Mouse (Mus musculus): ENCODE measurements around the gene Tmem175. TPM values are rescaled to one million over a fixed set of nuclear protein-coding genes. Genes with fewer than 3 reads are reported as not detected.

Tmem175 gene
- polyA plus RNA-seq, 1 experiment from 2014 or later, result 28.0 TPM

- no peak for DNase-seq (ENCODE audit: low spot score)
- ATAC-seq (replicated peaks; ENCODE audit: low FRiP score, low TSS enrichment, low read depth), result no peak
- Histone ChIP-seq H3K27ac (ENCODE audit: low read depth) (no peak overlapping the region), H3K4me3 (ENCODE audit: low read depth, low read length) (no peak overlapping the region), H3K4me2 (ENCODE audit: low read length) (no peak overlapping the region), H3K9ac (ENCODE audit: low read length) (no peak overlapping the region; the same call in 1 of the 2 replicates), H3K4me1 (replicated peaks; ENCODE audit: control insufficient read depth, insufficient read depth, low read length) (no peaks in the 10 kb centered on the region), H3K9me3 (ENCODE audit: control insufficient read depth, low read length) (no peaks in the 10 kb centered on the region), H3K36me3 (ENCODE audit: control insufficient read depth, insufficient read depth, low read length) (peaks cover 78% of the 10 kb centered on the region), H3K27me3 (replicated peaks; ENCODE audit: control insufficient read depth, insufficient read depth, low read length) (no peaks in the 10 kb centered on the region)
- WGBS, result 92% methylated on average over 7 of the region's 7 CpGs
Measured at GRCm38 (mm10) chr5:108650341-108650740, 20.8 kb downstream of the Tmem175 start.

- Histone ChIP-seq H3K36me3 (ENCODE audit: control insufficient read depth, insufficient read depth, low read length) (peaks cover 76% of the 10 kb centered on the region), H3K4me1 (replicated peaks; ENCODE audit: control insufficient read depth, insufficient read depth, low read length) (no peaks in the 10 kb centered on the region), H3K9me3 (ENCODE audit: control insufficient read depth, low read length) (no peaks in the 10 kb centered on the region), H3K4me2 (ENCODE audit: low read length) (no peak overlapping the region), H3K9ac (ENCODE audit: low read length) (no peak overlapping the region), H3K4me3 (ENCODE audit: low read depth, low read length) (no peak overlapping the region), H3K27ac (ENCODE audit: low read depth) (no peak overlapping the region), H3K27me3 (replicated peaks; ENCODE audit: control insufficient read depth, insufficient read depth, low read length) (no peaks in the 10 kb centered on the region)
- no peak; the same call in 1 of the 2 replicates for ATAC-seq (replicated peaks; ENCODE audit: low FRiP score, low TSS enrichment, low read depth)
- 80% methylated on average over 5 of the region's 5 CpGs for WGBS
- DNase-seq (ENCODE audit: low spot score), result no peak
Measured at GRCm38 (mm10) chr5:108651136-108651720, 21.7 kb downstream of the Tmem175 start.

GRCm38 (mm10) chr5:108651823-108652222, 22.3 kb downstream of the Tmem175 start:
- WGBS, result 59% methylated on average over 1 of the region's 1 CpGs
- ATAC-seq (replicated peaks; ENCODE audit: low FRiP score, low TSS enrichment, low read depth), result peak; percentile 49; the same call in 1 of the 2 replicates
- no peak overlapping the region for H3K9ac ChIP-seq (ENCODE audit: low read length)
- no peaks in the 10 kb centered on the region for H3K4me1 ChIP-seq (replicated peaks; ENCODE audit: control insufficient read depth, insufficient read depth, low read length)
- H3K4me3 ChIP-seq (ENCODE audit: low read depth, low read length), result no peak overlapping the region
- H3K4me2 ChIP-seq (ENCODE audit: low read length), result no peak overlapping the region
- peaks cover 74% of the 10 kb centered on the region for H3K36me3 ChIP-seq (ENCODE audit: control insufficient read depth, insufficient read depth, low read length)
- H3K27me3 ChIP-seq (replicated peaks; ENCODE audit: control insufficient read depth, insufficient read depth, low read length), result no peaks in the 10 kb centered on the region
- no peak for DNase-seq (ENCODE audit: low spot score)
- H3K9me3 ChIP-seq (ENCODE audit: control insufficient read depth, low read length), result no peaks in the 10 kb centered on the region
- H3K27ac ChIP-seq (ENCODE audit: low read depth), result no peak overlapping the region

GRCm38 (mm10) chr5:108653341-108653740, 23.8 kb downstream of the Tmem175 start:
- Histone ChIP-seq H3K9me3 (ENCODE audit: control insufficient read depth, low read length) (no peaks in the 10 kb centered on the region), H3K36me3 (ENCODE audit: control insufficient read depth, insufficient read depth, low read length) (peaks cover 70% of the 10 kb centered on the region), H3K27ac (ENCODE audit: low read depth) (no peak overlapping the region), H3K27me3 (replicated peaks; ENCODE audit: control insufficient read depth, insufficient read depth, low read length) (no peaks in the 10 kb centered on the region), H3K4me3 (ENCODE audit: low read depth, low read length) (no peak overlapping the region), H3K9ac (ENCODE audit: low read length) (no peak overlapping the region), H3K4me2 (ENCODE audit: low read length) (no peak overlapping the region), H3K4me1 (replicated peaks; ENCODE audit: control insufficient read depth, insufficient read depth, low read length) (no peaks in the 10 kb centered on the region)
- 89% methylated on average over 6 of the region's 6 CpGs for WGBS
- DNase-seq (ENCODE audit: low spot score), result no peak
- ATAC-seq (replicated peaks; ENCODE audit: low FRiP score, low TSS enrichment, low read depth), result no peak

GRCm38 (mm10) chr5:108654444-108654990, 24.9 kb downstream of the Tmem175 start:
- ATAC-seq (replicated peaks; ENCODE audit: low FRiP score, low TSS enrichment, low read depth), result no peak
- 95% methylated on average over 10 of the region's 10 CpGs for WGBS
- Histone ChIP-seq H3K9ac (ENCODE audit: low read length) (no peak overlapping the region), H3K36me3 (ENCODE audit: control insufficient read depth, insufficient read depth, low read length) (peaks cover 58% of the 10 kb centered on the region), H3K9me3 (ENCODE audit: control insufficient read depth, low read length) (no peaks in the 10 kb centered on the region), H3K4me1 (replicated peaks; ENCODE audit: control insufficient read depth, insufficient read depth, low read length) (peaks cover 1% of the 10 kb centered on the region; the same call in 1 of the 2 replicates), H3K27me3 (replicated peaks; ENCODE audit: control insufficient read depth, insufficient read depth, low read length) (no peaks in the 10 kb centered on the region), H3K27ac (ENCODE audit: low read depth) (no peak overlapping the region), H3K4me3 (ENCODE audit: low read depth, low read length) (no peak overlapping the region), H3K4me2 (ENCODE audit: low read length) (no peak overlapping the region)
- DNase-seq (ENCODE audit: low spot score), result no peak

GRCm38 (mm10) chr5:108655381-108655780, 25.8 kb downstream of the Tmem175 start:
- no peak for DNase-seq (ENCODE audit: low spot score)
- ATAC-seq (replicated peaks; ENCODE audit: low FRiP score, low TSS enrichment, low read depth), result no peak

GRCm38 (mm10) chr5:108655891-108656650, 26.5 kb downstream of the Tmem175 start:
- no peak overlapping the region for H3K4me2 ChIP-seq (ENCODE audit: low read length)
- no peak overlapping the region for H3K27ac ChIP-seq (ENCODE audit: low read depth)
- H3K9ac ChIP-seq (ENCODE audit: low read length), result no peak overlapping the region
- no peak overlapping the region for H3K4me3 ChIP-seq (ENCODE audit: low read depth, low read length)
- H3K36me3 ChIP-seq (ENCODE audit: control insufficient read depth, insufficient read depth, low read length), result peaks cover 51% of the 10 kb centered on the region
- 92% methylated on average over 15 of the region's 15 CpGs for WGBS
- peaks cover 5% of the 10 kb centered on the region for H3K4me1 ChIP-seq (replicated peaks; ENCODE audit: control insufficient read depth, insufficient read depth, low read length)
- no peak for ATAC-seq (replicated peaks; ENCODE audit: low FRiP score, low TSS enrichment, low read depth)
- no peaks in the 10 kb centered on the region for H3K9me3 ChIP-seq (ENCODE audit: control insufficient read depth, low read length)
- H3K27me3 ChIP-seq (replicated peaks; ENCODE audit: control insufficient read depth, insufficient read depth, low read length), result no peaks in the 10 kb centered on the region
- DNase-seq (ENCODE audit: low spot score), result peak; percentile 38

More at GRCm38 (mm10) chr5:108655381-108655780, 25.8 kb downstream of the Tmem175 start:
- Histone ChIP-seq H3K9me3 (ENCODE audit: control insufficient read depth, low read length) (no peaks in the 10 kb centered on the region), H3K9ac (ENCODE audit: low read length) (no peak overlapping the region), H3K36me3 (ENCODE audit: control insufficient read depth, insufficient read depth, low read length) (peaks cover 55% of the 10 kb centered on the region), H3K4me1 (replicated peaks; ENCODE audit: control insufficient read depth, insufficient read depth, low read length) (peaks cover 5% of the 10 kb centered on the region), H3K27ac (ENCODE audit: low read depth) (no peak overlapping the region), H3K4me3 (ENCODE audit: low read depth, low read length) (no peak overlapping the region), H3K4me2 (ENCODE audit: low read length) (no peak overlapping the region), H3K27me3 (replicated peaks; ENCODE audit: control insufficient read depth, insufficient read depth, low read length) (no peaks in the 10 kb centered on the region)
- WGBS, result 92% methylated on average over 9 of the region's 9 CpGs

GRCm38 (mm10) chr5:108657406-108657805, 27.8 kb downstream of the Tmem175 start:
- Histone ChIP-seq H3K27me3 (replicated peaks; ENCODE audit: control insufficient read depth, insufficient read depth, low read length) (no peaks in the 10 kb centered on the region), H3K9me3 (ENCODE audit: control insufficient read depth, low read length) (no peaks in the 10 kb centered on the region), H3K27ac (ENCODE audit: low read depth) (no peak overlapping the region), H3K4me1 (replicated peaks; ENCODE audit: control insufficient read depth, insufficient read depth, low read length) (peaks cover 5% of the 10 kb centered on the region), H3K4me2 (ENCODE audit: low read length) (no peak overlapping the region), H3K36me3 (ENCODE audit: control insufficient read depth, insufficient read depth, low read length) (peaks cover 49% of the 10 kb centered on the region), H3K4me3 (ENCODE audit: low read depth, low read length) (no peak overlapping the region), H3K9ac (ENCODE audit: low read length) (no peak overlapping the region)
- no peak for DNase-seq (ENCODE audit: low spot score)
- WGBS, result 77% methylated on average over 5 of the region's 5 CpGs
- ATAC-seq (replicated peaks; ENCODE audit: low FRiP score, low TSS enrichment, low read depth), result no peak
